Mouse (Mus musculus): ENCODE measurements around the gene Psmb11.

The Psmb11 gene

DNA sequence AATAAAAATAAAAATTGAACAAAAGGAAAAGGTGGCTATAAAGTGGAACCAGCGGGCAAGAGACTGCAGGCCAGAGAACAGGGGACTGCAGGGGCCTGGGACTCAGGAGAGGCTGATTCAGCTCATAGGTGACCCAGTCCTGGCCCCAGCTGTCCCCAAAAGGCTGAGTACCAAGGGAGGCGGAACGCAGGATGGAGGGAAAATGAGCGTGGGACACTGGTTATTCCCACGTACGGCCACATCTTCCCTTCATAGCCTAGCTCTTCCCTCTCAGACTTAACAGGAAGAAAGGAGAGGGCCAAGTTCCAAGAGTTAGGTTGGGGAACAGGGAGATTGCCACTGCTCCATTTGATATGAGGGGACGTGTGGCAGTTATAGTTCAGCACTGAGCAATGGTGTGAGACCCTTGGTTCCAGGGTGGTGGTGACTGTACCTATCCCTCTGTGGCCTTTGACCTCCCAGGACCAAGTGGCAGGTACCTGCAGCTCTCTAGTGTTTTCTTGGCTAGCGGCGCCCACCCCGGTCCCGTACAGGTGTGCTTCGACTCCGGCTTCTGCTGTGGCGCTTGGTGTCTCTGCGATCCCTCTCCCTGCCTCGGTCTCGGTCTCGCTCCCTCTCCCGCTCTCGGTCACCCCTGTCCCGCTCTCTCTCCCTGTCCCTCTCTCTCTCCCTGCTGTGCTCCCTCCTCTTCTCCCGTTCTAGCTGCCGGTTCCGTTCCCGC is 21.2 kb downstream of the Psmb11 start:
- DNase-seq = peak; percentile 42

DNA sequence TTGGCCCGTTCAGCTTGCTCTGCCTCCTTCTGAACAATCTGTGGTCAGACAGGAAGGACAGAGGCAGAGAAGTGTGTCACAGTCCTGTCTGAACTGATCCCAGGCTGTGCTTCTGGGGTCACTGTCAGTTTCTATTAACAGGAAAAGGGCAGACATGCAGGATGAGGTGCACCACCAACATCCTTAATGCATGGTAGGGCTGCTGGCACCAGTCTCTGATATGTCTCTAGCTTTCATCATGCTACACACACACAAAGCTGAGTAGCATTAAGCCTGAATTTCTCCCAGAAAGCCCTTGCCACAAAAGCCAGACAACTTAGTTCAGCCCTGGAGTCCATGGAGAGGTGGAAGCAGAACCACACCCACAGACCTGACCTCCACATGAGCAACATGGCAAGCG is 21.8 kb downstream of the Psmb11 start:
- DNase-seq = no peak

GRCm38 (mm10) chr14:54644294-54644693 is 23.1 kb downstream of the Psmb11 start:
- DNase-seq = no peak

DNA sequence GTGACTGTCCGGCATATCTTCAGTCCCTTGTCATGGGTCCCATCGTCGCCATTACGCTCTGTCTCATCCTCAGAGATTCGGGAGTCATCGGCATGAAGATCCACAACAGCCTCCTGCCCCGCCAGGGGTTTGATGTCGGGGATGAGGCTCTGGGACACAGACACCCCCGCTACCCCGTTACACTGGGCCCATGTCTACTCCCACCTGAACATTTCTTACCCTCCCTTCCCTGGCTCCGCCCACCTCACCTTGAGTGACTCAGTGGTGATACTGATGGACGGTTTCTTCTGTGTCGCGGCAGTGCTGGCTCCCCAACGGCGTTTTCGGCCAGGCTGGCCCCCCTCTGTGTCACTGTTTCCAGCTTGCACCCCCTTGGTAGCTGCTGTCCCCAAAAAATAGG is 25.2 kb downstream of the Psmb11 start:
- peak; percentile 39 for DNase-seq

- no peak for DNase-seq
Observed at GRCm38 (mm10) chr14:54646898-54647636, 25.8 kb downstream of the Psmb11 start.

DNA sequence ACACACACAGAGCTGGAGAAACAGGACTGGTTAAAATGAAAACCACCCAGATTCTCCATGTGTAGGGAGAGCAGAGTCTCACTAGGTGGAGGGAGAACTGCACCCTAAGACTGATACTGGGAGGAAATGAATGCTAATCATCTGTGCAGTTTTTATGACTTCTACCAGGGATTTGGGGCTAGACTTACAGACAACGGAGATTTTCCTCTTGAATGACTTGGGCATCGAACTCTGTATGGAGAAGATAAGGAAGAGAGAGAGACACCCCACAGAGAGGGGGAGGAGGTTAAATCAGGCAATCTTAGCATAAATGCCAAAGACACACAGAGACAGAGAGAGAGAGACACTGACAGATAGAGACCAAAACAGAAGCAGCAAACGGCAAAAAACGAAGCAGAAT is 26.7 kb downstream of the Psmb11 start:
- DNase-seq = no peak

DNA sequence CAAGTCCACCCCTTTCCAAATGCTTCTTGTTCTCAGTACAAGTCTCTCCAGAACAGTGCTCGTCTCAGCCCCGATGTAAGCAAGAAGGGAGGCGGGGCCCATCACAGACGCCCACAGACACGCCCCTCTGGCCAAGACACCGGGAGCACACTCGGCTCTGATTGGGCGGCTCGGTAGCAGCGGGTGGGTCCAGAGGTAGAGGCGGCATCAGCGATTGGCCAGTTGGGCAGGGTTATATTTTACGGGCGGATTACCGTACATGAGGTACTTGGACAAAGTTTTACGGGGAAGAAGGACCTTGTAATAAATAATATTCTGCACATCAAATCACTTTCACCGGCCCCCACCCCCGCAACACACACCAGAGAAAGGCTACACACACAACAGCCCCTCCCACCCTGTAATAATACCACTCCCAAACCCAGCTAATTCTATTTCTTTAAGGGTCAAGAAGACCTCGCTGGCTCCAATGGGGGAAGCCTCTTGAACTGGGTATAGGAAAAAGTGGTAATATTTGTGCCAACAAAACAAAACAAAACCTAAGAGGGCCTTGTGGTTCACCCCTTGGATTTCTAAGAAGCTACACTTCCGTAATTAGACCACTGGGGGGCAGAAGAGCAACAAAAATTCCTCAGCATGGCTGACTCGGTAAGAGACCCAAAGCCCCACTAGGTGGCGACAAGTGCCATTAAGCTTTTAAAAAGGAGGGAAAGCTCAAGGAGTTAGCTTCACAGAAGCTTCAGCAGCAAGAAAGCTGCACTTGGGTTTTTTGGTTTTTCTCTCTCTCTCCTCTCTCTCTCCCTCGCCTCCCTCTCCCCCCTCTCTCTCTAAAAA is 29.6 kb downstream of the Psmb11 start:
- peak; percentile 85 for DNase-seq

DNA sequence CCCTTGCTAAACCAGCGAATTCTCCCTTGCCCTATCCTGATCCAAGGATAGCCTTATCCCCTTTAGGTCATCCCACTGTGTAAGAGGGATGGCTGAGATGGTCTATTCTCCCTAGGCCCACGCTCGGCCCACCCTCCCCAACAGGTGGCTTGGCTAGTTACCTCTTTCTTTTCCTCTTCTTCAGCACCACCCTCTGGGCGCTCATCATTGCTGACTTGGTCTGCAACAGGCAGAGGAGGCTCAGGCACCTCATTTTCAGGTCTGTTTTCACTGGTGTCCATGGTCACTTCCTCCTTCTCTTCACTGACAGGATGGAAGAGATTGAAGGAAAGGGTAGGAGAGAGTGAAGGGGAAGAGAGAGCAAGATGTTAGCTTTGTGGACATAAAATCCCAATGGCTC is 30.3 kb downstream of the Psmb11 start:
- DNase-seq = no peak

DNA sequence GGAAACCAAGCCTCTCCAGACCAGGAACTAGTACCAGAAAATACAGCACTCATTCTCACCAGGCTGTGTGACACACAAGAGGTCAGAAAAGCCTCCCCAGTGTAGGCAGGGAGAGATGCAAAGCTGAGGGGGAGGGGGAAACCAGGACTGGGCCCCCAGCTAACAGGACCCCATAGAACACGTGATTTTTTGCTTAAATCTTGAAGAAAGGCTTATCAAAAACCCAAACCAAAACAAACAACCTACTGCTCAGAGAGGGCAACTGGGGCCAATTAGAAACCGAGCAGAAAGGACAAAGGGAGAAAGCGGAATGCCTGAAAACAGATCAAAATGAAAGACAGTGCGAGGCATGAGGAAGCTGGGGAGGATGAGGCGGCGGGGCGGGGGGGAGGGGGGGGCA is 31.6 kb downstream of the Psmb11 start:
- DNase-seq = no peak

- peak; percentile 86 for DNase-seq
Observed at GRCm38 (mm10) chr14:54653496-54653895, 32.3 kb downstream of the Psmb11 start.

GRCm38 (mm10) chr14:54660009-54660408 is 38.8 kb downstream of the Psmb11 start:
- no peak for DNase-seq

DNA sequence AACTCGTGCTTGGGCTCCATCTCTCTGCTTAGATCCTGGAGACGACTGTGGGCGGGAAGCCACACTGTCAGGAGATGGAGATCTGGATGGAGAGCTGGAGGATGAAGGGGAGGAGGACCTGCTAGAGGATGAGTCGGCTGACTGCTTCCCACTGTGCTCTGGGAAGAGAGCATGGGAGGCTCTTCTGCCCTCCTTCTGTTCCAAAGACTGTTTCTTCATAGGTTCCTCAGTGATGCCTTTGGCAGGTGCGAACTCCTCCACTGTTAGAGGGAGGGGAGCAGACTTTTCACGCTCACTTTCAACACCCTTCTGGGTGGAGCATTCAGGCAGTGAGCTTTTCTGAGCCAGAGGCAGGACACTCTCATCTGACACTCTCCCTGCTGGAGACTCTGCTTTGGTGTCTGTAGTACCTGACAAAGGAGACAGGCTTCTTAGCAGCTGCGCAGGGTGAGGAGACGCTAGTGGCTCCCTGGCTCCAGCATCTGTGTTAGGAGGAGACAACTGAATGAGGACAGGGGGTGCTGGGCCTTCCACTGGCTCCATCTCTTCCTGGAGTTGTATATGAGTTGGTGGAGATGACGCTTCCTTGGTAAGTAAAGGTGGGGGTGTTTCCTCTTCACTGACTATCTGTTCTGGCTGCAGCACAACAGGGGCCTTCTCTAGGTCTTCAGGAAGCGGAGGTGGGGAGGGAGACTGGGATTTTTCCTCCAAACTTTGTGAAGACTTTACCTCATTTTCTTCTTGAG is 43.4 kb downstream of the Psmb11 start:
- peak; percentile 33 for DNase-seq

DNA sequence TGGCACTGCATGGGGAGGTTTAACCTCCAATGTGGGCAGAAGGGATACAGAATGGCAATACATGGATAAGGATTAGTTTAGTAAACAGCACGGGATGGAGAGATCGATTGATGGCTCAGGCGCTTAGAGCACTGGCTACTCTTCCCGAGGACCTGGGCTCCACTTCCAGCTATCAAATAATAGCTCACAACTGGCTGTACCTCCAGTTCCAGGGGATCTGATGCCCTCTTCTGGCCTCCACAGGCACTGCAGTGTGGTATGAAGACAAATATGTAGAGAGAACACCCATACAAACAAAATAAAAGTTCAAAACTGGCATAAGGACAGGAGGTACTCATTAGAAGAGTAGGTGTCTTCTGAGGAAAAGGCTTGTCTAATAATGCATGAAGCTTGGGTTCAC is 48.1 kb downstream of the Psmb11 start:
- DNase-seq = no peak

DNA sequence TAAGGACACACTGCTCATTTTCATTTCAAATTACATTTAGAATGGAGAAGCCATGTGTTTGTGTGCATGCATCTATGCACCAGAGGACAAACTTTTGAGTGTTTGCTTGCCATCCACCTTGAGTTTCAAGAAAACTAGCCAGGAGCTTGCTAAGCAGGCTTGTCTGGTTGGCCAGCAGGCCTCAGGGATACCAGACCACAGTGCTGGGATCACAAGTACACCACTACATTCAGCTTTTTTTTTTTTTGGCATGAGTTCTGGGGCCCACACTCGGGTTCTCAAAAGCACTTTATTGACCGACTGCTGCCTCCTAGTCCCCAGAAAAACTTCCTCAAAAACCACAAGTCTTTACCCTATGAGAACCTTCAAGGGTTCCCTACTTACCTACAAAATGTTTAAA is 53.1 kb downstream of the Psmb11 start:
- DNase-seq = no peak

DNA sequence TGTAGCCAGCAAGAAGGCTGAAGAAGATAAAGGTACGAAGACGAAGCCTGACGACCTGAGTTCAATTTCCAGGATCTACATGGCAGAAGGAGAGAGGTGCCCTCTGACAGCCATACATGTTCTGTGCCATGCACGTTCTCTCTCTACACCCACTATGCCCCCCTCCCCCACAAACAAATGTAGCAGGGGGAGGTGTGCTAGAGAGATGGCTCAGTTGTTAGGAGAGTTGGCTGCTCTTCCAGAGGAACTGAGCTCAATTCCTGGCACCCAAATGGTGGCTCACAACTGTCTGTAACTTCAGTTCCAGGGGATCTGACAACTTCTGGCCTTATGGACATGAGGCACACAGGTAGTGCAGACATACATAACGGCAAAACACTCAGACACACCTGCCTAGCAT is 55.1 kb downstream of the Psmb11 start:
- DNase-seq = no peak

DNA sequence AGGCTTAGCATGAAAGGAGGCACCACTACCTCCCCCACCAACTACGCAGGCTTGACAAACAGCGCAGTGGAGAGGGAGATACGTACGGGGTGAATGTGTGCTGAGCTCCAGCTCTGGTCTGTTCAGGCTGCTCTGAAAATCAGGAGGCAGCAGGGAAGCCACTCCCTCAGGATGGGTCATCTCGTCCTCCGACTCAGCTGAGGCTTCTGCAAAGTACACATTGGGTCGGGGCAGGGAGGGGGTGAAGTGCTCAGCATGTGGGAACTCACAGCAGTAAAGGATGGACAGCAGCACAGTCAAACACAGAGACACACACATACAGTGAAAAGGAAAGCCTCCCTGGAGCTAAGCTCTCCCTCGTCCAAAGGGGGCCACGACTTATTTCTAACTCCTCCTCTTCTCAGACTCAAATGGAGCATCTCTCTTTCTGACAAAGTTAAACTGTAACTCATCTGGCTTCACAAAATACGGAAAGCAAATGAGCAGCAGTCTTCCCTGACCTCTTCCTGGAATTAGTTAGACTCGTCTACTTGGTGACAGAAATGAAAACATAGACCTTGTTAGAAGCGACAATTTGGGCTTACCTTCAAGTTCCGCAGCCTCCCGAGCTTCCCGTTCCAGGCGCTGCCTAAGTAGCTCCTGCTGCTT is 57.5 kb downstream of the Psmb11 start:
- DNase-seq = no peak

Measured in cerebellum, adult 9-11 months (tissue).